ENCODE assay signal across 28 mouse cellular contexts in the genomic region with DNA sequence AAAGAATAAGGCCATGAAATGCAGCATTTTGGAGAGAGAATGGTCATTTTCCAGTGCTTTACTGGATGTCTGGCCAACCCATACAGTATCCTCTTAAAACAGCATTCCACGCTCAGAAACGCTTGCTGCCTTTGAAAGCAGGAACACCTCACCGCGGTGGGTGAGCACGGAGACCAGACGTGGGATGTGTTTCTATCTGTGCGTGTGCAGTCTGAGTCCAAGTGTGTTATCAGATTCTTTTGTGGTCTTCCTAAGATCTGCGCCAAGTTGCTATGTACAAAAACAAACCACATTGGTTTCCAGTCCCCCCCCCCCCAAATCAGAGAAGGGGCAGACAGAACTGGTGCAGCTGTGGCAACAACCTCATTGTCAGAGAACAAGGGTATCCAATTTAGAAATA.
A peak's percentile ranks its signal among the peaks of the same experiment; 100 is the strongest.
DNase-seq lines count a peak whose midpoint lies in the region; ATAC-seq and TF ChIP-seq lines count a peak whose summit lies in the region.
"Had no signal": no experiment of that assay in that cellular context is flagged by ENCODE, and none has a peak within 500 bp of the region (broad histone marks: within the 10 kb centered on the region; RNA-seq: fewer than 3 reads in every experiment).

No protein-coding gene starts in this region.

- no peaks in the 10 kb centered on the region for H3K27me3 ChIP-seq in heart, embryonic 10.5 days (ENCODE audit: insufficient read depth, poor library complexity, severe bottlenecking)
- no peaks in the 10 kb centered on the region for H3K27me3 ChIP-seq in lung, embryonic 16.5 days (ENCODE audit: control insufficient read depth, insufficient read depth, low read depth, low read length)
- no peaks in the 10 kb centered on the region for H3K27me3 ChIP-seq in embryonic facial prominence, embryonic 10.5 days (replicated peaks; ENCODE audit: low read depth, poor library complexity, severe bottlenecking)
- no peaks in the 10 kb centered on the region for H3K27me3 ChIP-seq in intestine, embryonic 16.5 days (replicated peaks; ENCODE audit: control insufficient read depth, insufficient read depth, low read length)
- H3K27me3 ChIP-seq: heart, embryonic 13.5 days had no signal

- H3K9ac ChIP-seq in lung, embryonic 16.5 days (ENCODE audit: low read length), result no peak overlapping the region
- H3K9ac ChIP-seq in intestine, embryonic 16.5 days (ENCODE audit: low read depth, low read length), result no peak overlapping the region
- H3K9ac ChIP-seq: embryonic facial prominence, embryonic 15.5 days; forebrain, postnatal 0 days; heart, embryonic 13.5 days; hindbrain, embryonic 14.5 days had no signal

- H3K36me3 ChIP-seq in heart, embryonic 10.5 days, result no peaks in the 10 kb centered on the region
- H3K36me3 ChIP-seq in lung, embryonic 16.5 days (ENCODE audit: control insufficient read depth, insufficient read depth, low read length), result no peaks in the 10 kb centered on the region
- H3K36me3 ChIP-seq in embryonic facial prominence, embryonic 10.5 days (replicated peaks), result no peaks in the 10 kb centered on the region
- no peaks in the 10 kb centered on the region for H3K36me3 ChIP-seq in intestine, embryonic 16.5 days (ENCODE audit: control insufficient read depth, insufficient read depth, low read length)
- H3K36me3 ChIP-seq: embryonic facial prominence, embryonic 15.5 days; heart, embryonic 13.5 days had no signal

- H3K9me3 ChIP-seq in heart, embryonic 10.5 days, result no peaks in the 10 kb centered on the region
- no peaks in the 10 kb centered on the region for H3K9me3 ChIP-seq in lung, embryonic 16.5 days (ENCODE audit: control insufficient read depth, low read length)
- no peaks in the 10 kb centered on the region for H3K9me3 ChIP-seq in embryonic facial prominence, embryonic 10.5 days
- no peaks in the 10 kb centered on the region for H3K9me3 ChIP-seq in intestine, embryonic 16.5 days (ENCODE audit: control insufficient read depth, low read length)
- H3K9me3 ChIP-seq: embryonic facial prominence, embryonic 15.5 days; heart, embryonic 13.5 days had no signal

- WGBS in heart, embryonic 10.5 days, result 66% methylated on average over 8 of the region's 8 CpGs
- 50% methylated on average over 8 of the region's 8 CpGs for WGBS in lung, embryonic 16.5 days
- 78% methylated on average over 8 of the region's 8 CpGs for WGBS in embryonic facial prominence, embryonic 10.5 days
- 77% methylated on average over 8 of the region's 8 CpGs for WGBS in intestine, embryonic 16.5 days

- ATAC-seq in lung, embryonic 16.5 days (ENCODE audit: low read depth), result no peak
- ATAC-seq in intestine, embryonic 16.5 days, result no peak
- ATAC-seq: forebrain, embryonic 14.5 days; forebrain, postnatal 0 days; hindbrain, postnatal 0 days; inflammation-experienced regulatory T-cells, adult 6 months; intestine, postnatal 0 days; Patski had no signal

- peak; percentile 42 for DNase-seq in heart, adult 11 months
- DNase-seq in heart, embryonic 10.5 days (ENCODE audit: low spot score), result no peak
- no peak for DNase-seq in lung, postnatal 10 days
- DNase-seq in embryonic facial prominence, embryonic 10.5 days (ENCODE audit: low spot score), result peak; percentile 24
- peak; percentile 27 for DNase-seq in naive thymus-derived CD4-positive, alpha-beta T cell, adult 2 months (ENCODE audit: low read depth)
- no peak for DNase-seq in layer of hippocampus, adult 2 months (ENCODE audit: low spot score in 2 of 2)
- DNase-seq: adrenal gland, adult 8-10 months; adrenal gland, postnatal 25 days; cerebellum, adult 2 months; cerebellum, adult 9-11 months; cerebellum, postnatal 36 days; embryo, embryonic 11 days; forebrain, postnatal 0 days; gastrocnemius, adult 2 months; gastrocnemius, postnatal 14 days; heart, adult 18-20 months; heart, postnatal 14 days; heart, postnatal 4 days had no signal

- no peak for TF ChIP-seq CTCF in layer of hippocampus, adult 2 months (conservative IDR thresholded peaks at IDR 0.05)

- no peak overlapping the region for H3K4me3 ChIP-seq in heart, embryonic 10.5 days
- no peak overlapping the region for H3K4me3 ChIP-seq in lung, embryonic 16.5 days (ENCODE audit: low read length)
- H3K4me3 ChIP-seq in embryonic facial prominence, embryonic 10.5 days, result no peak overlapping the region
- H3K4me3 ChIP-seq in intestine, embryonic 16.5 days (ENCODE audit: low read length), result no peak overlapping the region
- H3K4me3 ChIP-seq in layer of hippocampus, adult 2 months, result no peak overlapping the region
- H3K4me3 ChIP-seq: embryonic facial prominence, embryonic 15.5 days; gastrocnemius, adult 2 months; heart, embryonic 13.5 days had no signal

- H3K27ac ChIP-seq in heart, embryonic 10.5 days, result no peak overlapping the region
- H3K27ac ChIP-seq in lung, embryonic 16.5 days (ENCODE audit: low read length), result no peak overlapping the region
- no peak overlapping the region for H3K27ac ChIP-seq in embryonic facial prominence, embryonic 10.5 days (replicated peaks)
- H3K27ac ChIP-seq in intestine, embryonic 16.5 days (ENCODE audit: low read length), result no peak overlapping the region
- no peak overlapping the region for H3K27ac ChIP-seq in layer of hippocampus, adult 2 months
- H3K27ac ChIP-seq: embryonic facial prominence, embryonic 15.5 days; gastrocnemius, adult 2 months; heart, embryonic 13.5 days; hindbrain, embryonic 14.5 days; hindbrain, postnatal 0 days had no signal

- H3K4me2 ChIP-seq in lung, embryonic 16.5 days (ENCODE audit: low read depth, low read length), result 0 out of 2 replicates have a peak overlapping the region, but pooled peaks have one; percentile 1
- H3K4me2 ChIP-seq in intestine, embryonic 16.5 days (ENCODE audit: low read depth, low read length), result no peak overlapping the region
- H3K4me2 ChIP-seq: embryonic facial prominence, embryonic 15.5 days; heart, embryonic 13.5 days; hindbrain, embryonic 14.5 days had no signal

- no peaks in the 10 kb centered on the region for H3K4me1 ChIP-seq in heart, embryonic 10.5 days
- H3K4me1 ChIP-seq in lung, embryonic 16.5 days (replicated peaks; ENCODE audit: control insufficient read depth, insufficient read depth, low read length), result peaks cover 16% of the 10 kb centered on the region
- peaks cover 8% of the 10 kb centered on the region for H3K4me1 ChIP-seq in embryonic facial prominence, embryonic 10.5 days
- peaks cover 3% of the 10 kb centered on the region; the same call in 1 of the 2 replicates for H3K4me1 ChIP-seq in intestine, embryonic 16.5 days (ENCODE audit: control insufficient read depth, insufficient read depth, low read length)
- H3K4me1 ChIP-seq: heart, embryonic 13.5 days had no signal

Comparison
In these comparisons a context has a peak if more than half of its experiments do, and no peak if none do; other contexts are left out.
1. DNase-seq: peak in heart, adult 11 months (single experiment), embryonic facial prominence, embryonic 10.5 days (single experiment) and naive thymus-derived CD4-positive, alpha-beta T cell, adult 2 months (single experiment); none in heart, embryonic 10.5 days (single experiment), lung, postnatal 10 days (single experiment) and layer of hippocampus, adult 2 months (0 of 2).